Mouse (Mus musculus): Measurements from ENCODE around the gene Tcp11l1.

Tcp11l1 gene

GRCm38 (mm10) chr2:104712486-104712809 is 479 bp upstream of the Tcp11l1 start:
- DNase-seq (ENCODE audit: low read depth, low spot score), result no peak

DNA sequence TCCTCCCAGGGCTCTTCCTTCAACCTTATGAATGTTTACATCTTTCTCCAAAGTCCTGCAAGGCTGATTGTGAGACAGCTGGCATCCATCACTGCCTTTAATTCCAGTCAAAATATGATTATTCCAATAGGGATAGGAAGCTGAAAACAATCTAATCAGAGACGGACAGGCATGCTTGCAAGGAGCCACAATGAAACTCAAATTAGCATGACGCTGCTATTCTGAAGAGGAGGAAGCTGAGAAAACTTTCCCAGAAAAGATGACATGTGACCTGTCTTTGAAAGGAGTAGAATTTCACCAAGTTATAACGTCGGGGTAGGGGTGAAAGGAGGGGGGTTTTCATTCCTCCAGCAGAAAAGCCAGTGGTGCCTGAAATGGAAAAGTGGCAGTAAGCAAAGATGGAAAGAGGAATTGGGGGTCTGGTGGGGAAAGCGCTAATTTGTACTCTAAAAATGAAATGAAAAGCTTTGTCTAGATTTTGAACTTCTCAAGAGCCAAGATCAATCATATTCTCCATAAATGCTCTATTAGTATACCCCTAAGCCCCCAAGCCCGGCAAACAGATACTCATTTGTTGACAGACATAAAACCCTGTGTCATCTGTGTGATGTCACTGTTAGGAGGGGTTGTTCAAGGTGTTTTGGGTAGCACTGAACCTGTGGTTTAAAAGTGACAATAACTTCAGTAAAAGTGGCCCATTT is 1.1 kb downstream of the Tcp11l1 start:
- DNase-seq (ENCODE audit: low read depth, low spot score), result no peak

- no peak for DNase-seq (ENCODE audit: low read depth, low spot score)
These were observed 2.1 kb downstream of the Tcp11l1 start for GRCm38 (mm10) chr2:104709786-104710337.

- DNase-seq (ENCODE audit: low read depth, low spot score), result no peak
These were observed 7.6 kb downstream of the Tcp11l1 start for GRCm38 (mm10) chr2:104704355-104704754.

- DNase-seq (ENCODE audit: low read depth, low spot score), result no peak
These were observed 8.8 kb downstream of the Tcp11l1 start for GRCm38 (mm10) chr2:104703158-104703557.

DNA sequence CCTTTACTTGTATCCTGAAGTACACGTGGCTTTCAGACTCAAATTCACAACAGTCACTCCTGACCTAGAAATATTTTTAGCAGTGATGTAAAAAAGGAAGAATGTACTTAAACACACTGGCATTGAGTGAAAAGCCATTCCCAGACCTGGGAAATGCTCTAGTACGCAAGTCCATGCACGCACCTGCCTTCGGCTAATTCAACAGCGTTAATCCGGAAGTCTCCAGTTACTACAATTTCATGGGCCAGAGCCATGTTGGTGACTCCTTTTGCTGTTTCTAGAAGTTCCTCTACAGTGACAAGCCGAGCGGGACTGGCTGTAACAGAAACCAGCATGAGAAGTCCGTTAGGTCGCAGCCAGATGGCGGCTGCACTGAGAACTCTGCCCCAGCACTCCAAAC is 12.3 kb downstream of the Tcp11l1 start:
- DNase-seq (ENCODE audit: low read depth, low spot score), result no peak

GRCm38 (mm10) chr2:104692551-104692950 is 19.4 kb downstream of the Tcp11l1 start:
- DNase-seq (ENCODE audit: low read depth, low spot score), result no peak

- no peak for DNase-seq (ENCODE audit: low read depth, low spot score)
These were observed 21.2 kb downstream of the Tcp11l1 start for GRCm38 (mm10) chr2:104690720-104691119.

GRCm38 (mm10) chr2:104688724-104689123 is 23.2 kb downstream of the Tcp11l1 start:
- DNase-seq (ENCODE audit: low read depth, low spot score), result no peak

- no peak for DNase-seq (ENCODE audit: low read depth, low spot score)
These were observed 23.6 kb downstream of the Tcp11l1 start for GRCm38 (mm10) chr2:104688321-104688720.

- DNase-seq (ENCODE audit: low read depth, low spot score), result no peak
These were observed 24.7 kb downstream of the Tcp11l1 start for GRCm38 (mm10) chr2:104687261-104687660.

DNA sequence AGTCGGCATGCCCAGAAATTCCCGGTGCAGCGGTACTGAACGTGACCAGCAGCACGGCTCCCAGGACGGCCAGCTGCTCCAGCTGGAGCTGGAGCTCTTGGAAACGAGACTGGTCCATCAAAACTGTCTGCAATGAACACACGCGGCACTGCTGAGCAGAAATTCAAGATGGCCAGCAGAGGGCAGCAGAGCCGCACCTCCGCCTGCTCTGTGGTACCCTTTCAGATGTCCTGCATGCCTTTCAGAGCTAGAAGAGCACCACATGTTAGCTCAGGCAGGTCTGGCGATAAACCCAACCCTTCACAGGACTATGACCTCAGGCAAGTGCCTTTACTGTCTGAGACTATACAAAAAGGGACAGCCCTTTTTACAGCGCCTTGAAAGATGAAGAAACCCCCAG is 26.6 kb downstream of the Tcp11l1 start:
- peak; percentile 68 for DNase-seq (ENCODE audit: low read depth, low spot score)

DNA sequence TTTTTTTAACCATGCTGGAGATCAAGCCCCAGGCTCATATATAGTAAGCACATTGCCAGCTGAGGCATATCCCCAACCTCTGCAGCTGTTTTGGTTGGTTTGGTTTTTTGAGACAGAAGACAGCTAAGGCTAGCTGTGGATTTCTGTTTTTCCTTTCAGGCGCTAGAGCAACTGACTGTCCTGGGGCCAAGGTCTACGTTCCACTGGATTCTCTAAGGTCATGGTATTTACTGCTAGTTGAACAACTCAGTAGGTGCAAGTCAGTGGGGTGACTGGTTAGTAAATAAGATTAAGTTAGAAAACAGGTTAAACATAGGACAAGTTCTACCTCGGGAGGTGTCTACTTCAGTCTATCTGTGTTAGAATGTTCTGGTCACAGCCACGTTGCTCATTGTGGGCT is 27.2 kb downstream of the Tcp11l1 start:
- no peak for DNase-seq (ENCODE audit: low read depth, low spot score)

DNA sequence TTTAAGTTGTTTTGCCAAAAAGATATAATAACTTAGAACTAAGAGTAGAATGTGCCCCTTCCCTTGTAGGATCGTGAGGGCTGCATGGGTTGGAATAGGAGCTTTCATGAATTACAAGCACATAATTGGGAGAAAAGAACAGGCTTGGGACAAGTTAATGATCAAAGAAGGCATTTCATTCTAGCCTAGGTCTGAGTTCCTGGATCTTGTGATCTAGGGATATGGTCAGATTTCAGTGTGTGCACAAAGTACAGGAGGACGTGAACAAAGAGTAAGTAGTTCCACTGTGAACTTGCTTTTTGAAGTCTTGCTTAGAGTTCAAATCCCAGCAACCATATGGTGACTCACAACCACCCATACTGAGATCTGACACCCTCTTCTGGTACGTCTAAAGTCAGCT is 34.6 kb downstream of the Tcp11l1 start:
- DNase-seq (ENCODE audit: low read depth, low spot score), result no peak

GRCm38 (mm10) chr2:104671724-104672123 is 40.2 kb downstream of the Tcp11l1 start:
- DNase-seq (ENCODE audit: low read depth, low spot score), result no peak

DNA sequence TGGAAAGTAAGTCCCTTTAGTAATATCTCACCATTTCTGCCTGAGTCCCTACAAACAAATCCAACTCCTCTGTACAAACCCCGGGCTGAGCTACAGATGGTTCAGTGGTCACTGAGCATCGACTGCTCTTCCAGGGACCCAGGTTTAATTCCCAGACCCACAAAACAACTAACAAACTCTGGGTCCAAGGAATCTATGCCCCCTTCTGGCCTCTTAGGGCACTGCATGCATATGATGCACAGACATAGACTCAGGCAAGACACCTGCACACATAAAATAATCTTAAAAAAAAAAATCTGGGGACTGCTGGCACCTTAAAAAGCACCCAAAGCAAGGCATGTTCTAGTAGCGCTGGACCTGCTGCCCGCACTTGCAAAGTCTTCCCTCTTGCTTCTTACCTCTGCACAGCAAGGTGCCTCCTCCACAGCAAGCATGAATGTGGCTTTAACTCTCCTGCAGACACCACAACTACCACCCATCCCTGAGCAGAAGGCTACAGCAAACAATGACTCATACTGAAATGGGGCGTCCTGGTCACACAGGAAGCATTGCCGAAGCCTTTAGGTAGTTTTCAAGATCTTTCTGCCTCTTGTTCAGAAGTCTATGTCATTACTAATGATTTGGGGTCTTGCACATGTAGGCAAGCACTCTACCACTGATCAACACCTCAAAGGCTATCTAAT is 42.7 kb downstream of the Tcp11l1 start:
- DNase-seq (ENCODE audit: low read depth, low spot score), result no peak

DNA sequence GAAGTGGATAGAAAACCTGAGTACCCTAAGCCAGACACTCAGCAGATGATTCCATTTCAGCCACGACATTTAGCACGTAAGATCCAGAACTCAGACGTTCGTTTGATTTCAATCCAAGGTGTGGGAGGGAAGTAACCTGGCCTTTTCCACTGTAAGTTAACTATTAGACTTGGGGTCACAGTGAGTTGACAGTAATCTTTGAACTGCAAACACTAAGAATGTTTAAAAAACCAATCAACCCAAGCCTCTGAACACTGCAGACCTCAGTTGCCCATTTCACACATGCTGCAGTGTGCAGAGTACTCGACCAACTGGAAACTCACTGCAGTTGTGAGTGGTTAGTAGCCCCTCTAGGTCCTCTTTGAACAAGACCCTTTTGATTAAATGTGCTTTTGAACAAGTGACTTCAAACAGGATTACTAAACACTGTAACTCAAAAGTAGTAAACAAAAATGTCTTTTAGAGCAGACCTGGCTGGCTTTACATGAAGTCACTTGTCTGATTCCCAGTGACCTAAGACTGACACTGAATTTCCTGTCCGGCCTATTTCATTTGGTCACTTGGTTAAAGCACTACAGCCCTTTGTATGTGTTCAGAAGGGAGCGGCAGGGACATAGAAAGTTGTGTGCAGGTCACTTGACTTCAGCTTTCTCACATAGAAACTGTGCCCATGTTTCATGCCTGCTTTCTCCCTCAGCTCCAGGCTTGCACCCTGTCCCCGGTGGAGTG is 48.4 kb downstream of the Tcp11l1 start:
- DNase-seq (ENCODE audit: low read depth, low spot score), result no peak

- no peak for DNase-seq (ENCODE audit: low read depth, low spot score)
These were observed 53.3 kb downstream of the Tcp11l1 start for GRCm38 (mm10) chr2:104658659-104659058.

DNA sequence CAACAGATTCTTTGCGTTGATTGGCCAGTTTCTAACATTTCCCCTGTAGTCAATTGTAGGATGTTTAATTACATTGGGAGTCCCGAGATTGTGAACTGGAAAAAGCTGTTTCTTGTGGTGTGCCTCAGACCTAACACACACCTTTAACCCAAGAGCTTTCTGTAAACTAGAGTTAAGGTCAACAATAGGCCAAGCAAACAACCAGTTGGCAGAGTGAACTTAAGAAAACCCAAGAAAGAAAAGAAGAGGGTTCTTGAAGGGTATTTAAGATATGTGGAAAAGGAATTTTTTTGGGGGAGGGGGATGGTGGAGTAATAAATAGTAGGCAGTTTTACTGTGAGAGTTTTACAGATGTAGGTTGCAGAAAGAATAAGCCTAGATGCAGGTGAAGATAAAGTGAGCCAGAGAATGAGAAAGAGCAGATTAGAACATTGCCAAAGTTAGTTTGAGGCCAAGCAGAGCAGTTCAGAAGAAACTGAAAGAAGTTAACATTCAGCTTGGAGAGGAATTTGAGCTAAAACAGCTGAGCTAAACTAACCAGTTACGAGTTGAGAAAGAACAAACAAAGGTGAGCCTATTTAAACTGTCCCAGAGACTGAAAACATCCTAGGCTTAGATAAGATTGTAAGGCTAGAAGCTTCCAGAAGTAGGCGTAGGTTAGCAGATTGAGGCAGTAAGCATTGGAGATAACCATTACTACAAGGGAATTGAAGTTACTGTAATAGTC is 95.8 kb downstream of the Tcp11l1 start:
- no peak for DNase-seq (ENCODE audit: low read depth, low spot score)

- DNase-seq (ENCODE audit: low read depth, low spot score), result no peak
These were observed 97.2 kb downstream of the Tcp11l1 start for GRCm38 (mm10) chr2:104614786-104615185.
